Mouse (Mus musculus) testis, adult 2 months (tissue): Measurements from ENCODE around the gene Tspan5.

ENCODE experiments used
- CTCF ChIP-seq: fragments of 200-500 bp; IDR thresholded peaks from 2 replicates; pipeline ENCODE4 v1.5.1; 2012; ENCODE audit warnings: low read depth, mild to moderate bottlenecking, inconsistent platforms, low read length, moderate library complexity; ENCODE audit not compliant: control insufficient read depth, insufficient read depth, insufficient replicate concordance
- POLR2A ChIP-seq: fragments of 200-500 bp; IDR thresholded peaks from 2 replicates; pipeline ENCODE4 v1.6.1; 2012; ENCODE audit warnings: low read depth, mild to moderate bottlenecking, inconsistent platforms, low read length, moderate library complexity; ENCODE audit not compliant: control insufficient read depth

DNA sequence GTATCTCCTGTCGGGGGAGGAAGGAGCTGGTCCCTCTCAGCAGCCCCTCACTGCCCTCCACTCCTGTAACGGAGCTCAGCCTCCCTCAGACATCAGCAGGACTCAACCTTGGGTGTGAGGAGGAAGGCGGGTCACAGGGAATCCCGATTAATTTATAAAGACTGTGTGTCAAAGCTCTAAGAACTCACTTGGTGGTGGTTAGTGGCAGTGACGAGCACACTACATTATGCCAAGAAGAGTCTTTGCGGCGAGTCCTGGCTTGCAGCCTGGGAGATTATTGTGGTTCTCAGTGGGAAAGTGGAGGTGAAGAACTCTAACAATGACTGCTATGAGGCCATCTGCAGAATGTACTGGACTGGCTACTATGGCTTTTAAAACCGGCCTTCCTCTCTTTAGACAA, 184.2 kb downstream of the Tspan5 start:
- TF ChIP-seq CTCF (no peak), POLR2A (no peak)
